Mouse (Mus musculus) right cerebral cortex, adult 2 months (tissue): ENCODE measurements around the gene 5730596B20Rik.

ENCODE experiments used
- DNase-seq, 2 experiments: peaks; one replicate each; pipeline ENCODE4 v3.0.0; 2021 to 2022; ENCODE audit warnings: low spot score in 2 of 2

5730596B20Rik gene

GRCm38 (mm10) chr6:52197271-52197670 is 20.0 kb downstream of the 5730596B20Rik start:
- no peak for DNase-seq

- no peak for DNase-seq
Observed at GRCm38 (mm10) chr6:52200073-52200750, 22.9 kb downstream of the 5730596B20Rik start.

- DNase-seq, result no peak
Observed at GRCm38 (mm10) chr6:52200751-52201250, 23.5 kb downstream of the 5730596B20Rik start.

- DNase-seq, result no peak
Observed at GRCm38 (mm10) chr6:52201269-52201668, 24.0 kb downstream of the 5730596B20Rik start.

GRCm38 (mm10) chr6:52202362-52203120 is 25.2 kb downstream of the 5730596B20Rik start:
- no peak for DNase-seq

- no peak for DNase-seq
Observed at GRCm38 (mm10) chr6:52203121-52203370, 25.7 kb downstream of the 5730596B20Rik start.

GRCm38 (mm10) chr6:52203371-52204049 is 26.2 kb downstream of the 5730596B20Rik start:
- no peak for DNase-seq

- no peak for DNase-seq
Observed at GRCm38 (mm10) chr6:52204050-52204752, 26.9 kb downstream of the 5730596B20Rik start, which contains the start of gene Hoxa5. Gene Hoxa5 (minus strand): TSS chr6:52204587.

- DNase-seq, result no peak
Observed at GRCm38 (mm10) chr6:52205221-52205620, 27.9 kb downstream of the 5730596B20Rik start.

GRCm38 (mm10) chr6:52205638-52206621 is 28.6 kb downstream of the 5730596B20Rik start:
- DNase-seq, result no peak

- no peak for DNase-seq
Observed at GRCm38 (mm10) chr6:52206882-52207683, 29.8 kb downstream of the 5730596B20Rik start.

- no peak for DNase-seq
Observed at GRCm38 (mm10) chr6:52207684-52207976, 30.3 kb downstream of the 5730596B20Rik start.

- DNase-seq, result no peak
Observed at GRCm38 (mm10) chr6:52208072-52208867, 31.0 kb downstream of the 5730596B20Rik start, which contains the start of gene Hoxa6. Gene Hoxa6 (minus strand): TSS chr6:52208722.

- no peak for DNase-seq
Observed at GRCm38 (mm10) chr6:52208868-52209684, 31.8 kb downstream of the 5730596B20Rik start.

GRCm38 (mm10) chr6:52209685-52210046 is 32.4 kb downstream of the 5730596B20Rik start:
- no peak for DNase-seq

GRCm38 (mm10) chr6:52211170-52211935 is 34.1 kb downstream of the 5730596B20Rik start:
- DNase-seq, result peak; percentile 38 to 65

- DNase-seq, result no peak
Observed at GRCm38 (mm10) chr6:52211961-52212360, 34.7 kb downstream of the 5730596B20Rik start.
